Mouse (Mus musculus) liver, embryonic 14.5 days (tissue): ENCODE measurements around the gene Kcnab1. TPM values are rescaled to one million over a fixed set of nuclear protein-coding genes. Genes with fewer than 3 reads are reported as not detected.

Experiments
- ATAC-seq: fragments of 200-750 bp; cut with Nextera tagmentation; 2 replicates; pipeline ENCODE4 v1.8.0; 2017; ENCODE audit warnings: moderate number of reproducible peaks, mild to moderate bottlenecking, moderate library complexity; ENCODE audit not compliant: insufficient read depth
- DNase-seq, 3 experiments: peaks; one replicate each; pipeline ENCODE4 v3.0.0-alpha.2; 2012 to 2013; ENCODE audit warnings: low read depth in 3 of 3, low spot score in 3 of 3
- H3K27ac ChIP-seq: fragments of 300-500 bp; sonication (generic); 2 replicates; pipeline ENCODE4 v1.5.1; 2014; ENCODE audit warnings: moderate library complexity, mild to moderate bottlenecking, control low read depth, inconsistent platforms
- H3K27me3 ChIP-seq: fragments of 300-500 bp; sonication (generic); 2 replicates; pipeline ENCODE4 v1.6.1; 2014; ENCODE audit warnings: mild to moderate bottlenecking, low read length, moderate library complexity; ENCODE audit not compliant: control insufficient read depth, insufficient read depth
- H3K36me3 ChIP-seq: fragments of 300-500 bp; sonication (generic); replicated peaks from 2 replicates; pipeline ENCODE4 v1.6.1; 2014; ENCODE audit warnings: low read depth; ENCODE audit not compliant: control insufficient read depth, insufficient read depth
- H3K4me1 ChIP-seq, 2 experiments: fragments of 200-500 bp in 1 of 2; fragments of 300-500 bp in 1 of 2; sonication (generic) in 1 of 2; replicated peaks; 2 replicates each; pipeline ENCODE4 v1.6.1; 2012 to 2014; ENCODE audit warnings: antibody characterized with exemption in 1 of 2, inconsistent platforms in 1 of 2, low read length in 1 of 2; ENCODE audit not compliant: control insufficient read depth in 2 of 2, insufficient read depth in 2 of 2
- H3K4me2 ChIP-seq: fragments of 300-500 bp; sonication (generic); 2 replicates; pipeline ENCODE4 v1.6.1; 2014; ENCODE audit warnings: low read depth, mild to moderate bottlenecking, control low read depth, moderate library complexity
- H3K4me3 ChIP-seq, 2 experiments: fragments of 200-500 bp in 1 of 2; fragments of 300-500 bp in 1 of 2; sonication (generic) in 1 of 2; 2 replicates each; pipeline ENCODE4 v1.5.1; 2012 to 2014; ENCODE audit warnings: low read depth in 2 of 2, low read length in 2 of 2, mild to moderate bottlenecking in 2 of 2, control low read depth in 1 of 2, inconsistent platforms in 1 of 2, moderate library complexity in 1 of 2; ENCODE audit not compliant: insufficient read depth in 1 of 2
- H3K9ac ChIP-seq: fragments of 300-500 bp; sonication (generic); replicated peaks from 2 replicates; pipeline ENCODE4 v1.6.1; 2014; ENCODE audit warnings: mild to moderate bottlenecking, control low read depth, moderate library complexity
- H3K9me3 ChIP-seq: fragments of 300-500 bp; sonication (generic); 2 replicates; pipeline ENCODE4 v1.6.1; 2016; ENCODE audit warnings: low read length, mixed read lengths; ENCODE audit not compliant: control insufficient read depth
- CTCF ChIP-seq: IDR thresholded peaks from 2 replicates; pipeline ENCODE4 v1.5.1; 2016; ENCODE audit warnings: antibody characterized with exemption, low read depth, control low read depth
- EP300 ChIP-seq: IDR thresholded peaks from 2 replicates; pipeline ENCODE4 v1.6.1; 2016; ENCODE audit warnings: antibody characterized with exemption, low read depth
- WGBS: fragments of 180-500 bp; shearing (Covaris S2); extraction: QIAGEN DNeasy Blood & Tissue Kit; methylation state at CpG from one replicate; pipeline ENCODE4 v1.1.7; 2014; ENCODE audit not compliant: insufficient replicate concordance; 5-methylcytosine and 5-hydroxymethylcytosine counted together
- polyA plus RNA-seq, 2 experiments: library from polyadenylated mRNA; depleted of rRNA in 1 of 2; stranded (reverse) in 1 of 2; unstranded in 1 of 2; fragments of >200 nt; fragmentation: Nextera tagmentation in 1 of 2; extraction: Ambion mirVana in 1 of 2; gene quantifications; 2 replicates each; pipeline versions ENCODE4 v1.2.1 to v1.2.3; 2012 to 2014

The Kcnab1 gene
- polyA plus RNA-seq, 2 experiments, result 0.12 to 0.33 TPM

GRCm38 (mm10) chr3:65174564-65174963, 65.4 kb downstream of the Kcnab1 start:
- WGBS, result 51% methylated on average over 12 of the region's 12 CpGs
- no peak overlapping the region for H3K4me3 ChIP-seq

GRCm38 (mm10) chr3:65175819-65176218, 66.6 kb downstream of the Kcnab1 start:
- 43% methylated on average over 4 of the region's 4 CpGs for WGBS
- Histone ChIP-seq H3K4me3 (no peak overlapping the region), H3K4me1 (no peaks in the 10 kb centered on the region), H3K27me3 (no peaks in the 10 kb centered on the region), H3K9me3 (no peaks in the 10 kb centered on the region), H3K27ac (no peak overlapping the region), H3K9ac (no peak overlapping the region), H3K4me2 (no peak overlapping the region), H3K36me3 (no peaks in the 10 kb centered on the region)
- no peak for DNase-seq
- ATAC-seq, result no peak
- no peak for TF ChIP-seq EP300
- no peak for TF ChIP-seq CTCF

More at GRCm38 (mm10) chr3:65174564-65174963, 65.4 kb downstream of the Kcnab1 start:
- Histone ChIP-seq H3K4me1 (no peaks in the 10 kb centered on the region), H3K4me2 (no peak overlapping the region), H3K27me3 (no peaks in the 10 kb centered on the region), H3K9me3 (no peaks in the 10 kb centered on the region), H3K9ac (no peak overlapping the region), H3K36me3 (no peaks in the 10 kb centered on the region), H3K27ac (no peak overlapping the region)
- ATAC-seq, result no peak
- no peak for DNase-seq
- TF ChIP-seq CTCF (no peak), EP300 (no peak)

GRCm38 (mm10) chr3:65176846-65177245, 67.7 kb downstream of the Kcnab1 start:
- Histone ChIP-seq H3K27ac (no peak overlapping the region), H3K4me3 (no peak overlapping the region), H3K9ac (no peak overlapping the region), H3K36me3 (no peaks in the 10 kb centered on the region), H3K27me3 (no peaks in the 10 kb centered on the region), H3K9me3 (no peaks in the 10 kb centered on the region), H3K4me1 (no peaks in the 10 kb centered on the region), H3K4me2 (no peak overlapping the region)
- TF ChIP-seq CTCF (no peak), EP300 (no peak)
- DNase-seq (no peak), ATAC-seq (no peak)

- no peaks in the 10 kb centered on the region for H3K27me3 ChIP-seq
- H3K36me3 ChIP-seq, result no peaks in the 10 kb centered on the region
- ATAC-seq (no peak), DNase-seq (no peak)
- WGBS, result 37% methylated on average over 7 of the region's 7 CpGs
- no peak overlapping the region for H3K27ac ChIP-seq
- H3K9ac ChIP-seq, result no peak overlapping the region
- H3K4me1 ChIP-seq, result no peaks in the 10 kb centered on the region
- no peaks in the 10 kb centered on the region for H3K9me3 ChIP-seq
- H3K4me2 ChIP-seq, result no peak overlapping the region
- no peak overlapping the region for H3K4me3 ChIP-seq
- TF ChIP-seq CTCF (no peak), EP300 (no peak)
Measured at GRCm38 (mm10) chr3:65187833-65188698, 78.9 kb downstream of the Kcnab1 start.

- Histone ChIP-seq H3K27me3 (no peaks in the 10 kb centered on the region), H3K9ac (no peak overlapping the region), H3K27ac (no peak overlapping the region), H3K36me3 (no peaks in the 10 kb centered on the region), H3K4me1 (no peaks in the 10 kb centered on the region), H3K4me3 (no peak overlapping the region), H3K4me2 (no peak overlapping the region), H3K9me3 (no peaks in the 10 kb centered on the region)
- TF ChIP-seq EP300 (no peak), CTCF (no peak)
- ATAC-seq (no peak), DNase-seq (no peak)
- 48% methylated on average over 1 of the region's 1 CpGs for WGBS
Measured at GRCm38 (mm10) chr3:65200611-65201010, 91.4 kb downstream of the Kcnab1 start.
